Mouse (Mus musculus) heart, postnatal 0 days (tissue): Measurements from ENCODE around the gene Sfxn3.

Experiments used
- CTCF ChIP-seq: IDR thresholded peaks from 2 replicates; pipeline ENCODE4 v1.5.1; 2016; ENCODE audit warnings: antibody characterized with exemption, control low read depth, low read depth
- EP300 ChIP-seq: IDR thresholded peaks from 2 replicates; pipeline ENCODE4 v1.6.1; 2016; ENCODE audit warnings: antibody characterized with exemption, low read depth

- TF ChIP-seq CTCF (no peak), EP300 (no peak)
These were observed 2.8 kb upstream of the Sfxn3 start for GRCm38 (mm10) chr19:45044389-45044927.
